Mouse (Mus musculus) lung, postnatal 14 days (tissue): ENCODE measurements around the gene Srp14.

ENCODE experiments used
- DNase-seq: peaks from one replicate; pipeline ENCODE4 v3.0.0; 2021

Gene Srp14

GRCm38 (mm10) chr2:118479550-118479909 is at the start of gene Srp14:
Srp14 (minus strand) TSS chr2:118479711.
- DNase-seq = peak; percentile 95

- no peak for DNase-seq
These were observed 47.0 kb upstream of the Srp14 start for GRCm38 (mm10) chr2:118526545-118526944.

DNA sequence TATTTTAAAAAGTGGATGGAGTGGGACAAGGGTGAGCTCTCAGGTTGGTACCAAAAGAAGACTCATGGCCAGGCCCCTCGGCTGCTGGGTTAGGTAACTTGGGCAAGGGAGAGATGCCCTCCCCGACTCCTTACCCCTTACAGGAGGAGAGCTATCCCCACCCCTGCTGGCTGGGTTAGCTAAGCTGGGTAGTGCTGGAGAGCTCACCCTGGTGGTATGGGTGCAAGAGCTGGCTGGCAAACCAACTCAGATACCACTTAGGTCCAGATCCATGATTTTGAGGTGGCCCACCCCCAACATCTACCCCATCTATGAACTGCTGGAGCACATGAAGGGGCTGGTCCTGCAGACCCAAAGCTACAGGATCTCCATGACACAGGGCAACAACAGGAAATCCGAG is 45.3 kb upstream of the Srp14 start:
- DNase-seq = no peak

DNA sequence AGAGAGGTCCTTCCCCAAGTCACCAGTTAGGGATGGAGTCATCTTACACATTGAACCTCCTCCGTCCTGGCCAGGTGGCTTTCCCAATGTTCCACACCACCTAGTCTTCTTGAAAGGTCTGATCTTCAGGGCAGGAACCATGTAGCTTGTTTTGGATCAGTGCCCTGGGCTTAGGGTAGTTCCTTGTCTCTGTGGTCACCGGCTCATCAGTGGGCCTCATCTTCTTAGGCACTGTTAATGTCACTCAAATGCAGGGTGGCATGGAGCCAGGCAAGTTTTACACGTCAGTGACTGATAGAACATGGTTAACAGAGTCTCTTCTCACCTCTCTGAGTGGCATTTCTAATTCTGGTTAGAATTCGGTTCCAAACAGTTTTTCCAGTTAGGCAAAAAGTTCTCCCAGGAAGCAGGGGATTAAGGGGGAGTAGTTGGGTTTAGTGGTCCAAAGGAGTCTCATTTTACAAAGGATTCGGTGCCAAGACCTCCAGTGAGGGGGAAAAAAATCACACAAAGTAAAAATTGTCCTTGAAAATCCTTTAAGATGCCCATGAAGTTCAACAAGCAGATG is 43.7 kb upstream of the Srp14 start:
- DNase-seq = no peak

DNA sequence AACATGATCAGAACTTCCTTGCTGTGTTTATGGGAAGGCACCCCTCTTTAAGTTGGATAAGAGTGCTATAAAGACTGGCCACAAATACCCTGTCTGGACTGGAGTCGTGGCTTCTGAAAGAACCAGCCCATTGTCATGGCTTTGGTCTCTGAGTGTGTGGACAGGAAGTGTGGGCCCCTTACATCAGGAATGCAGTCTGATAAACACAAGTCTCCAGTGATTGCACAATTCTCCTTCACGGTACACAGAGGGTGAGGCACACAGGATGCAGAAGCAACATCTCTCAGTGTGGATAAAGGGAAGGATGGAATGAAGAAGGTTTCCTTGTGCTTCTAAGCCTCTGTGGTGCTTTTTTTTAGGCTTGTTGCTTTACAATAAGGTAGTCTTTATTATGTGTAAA is 42.8 kb upstream of the Srp14 start:
- no peak for DNase-seq

DNA sequence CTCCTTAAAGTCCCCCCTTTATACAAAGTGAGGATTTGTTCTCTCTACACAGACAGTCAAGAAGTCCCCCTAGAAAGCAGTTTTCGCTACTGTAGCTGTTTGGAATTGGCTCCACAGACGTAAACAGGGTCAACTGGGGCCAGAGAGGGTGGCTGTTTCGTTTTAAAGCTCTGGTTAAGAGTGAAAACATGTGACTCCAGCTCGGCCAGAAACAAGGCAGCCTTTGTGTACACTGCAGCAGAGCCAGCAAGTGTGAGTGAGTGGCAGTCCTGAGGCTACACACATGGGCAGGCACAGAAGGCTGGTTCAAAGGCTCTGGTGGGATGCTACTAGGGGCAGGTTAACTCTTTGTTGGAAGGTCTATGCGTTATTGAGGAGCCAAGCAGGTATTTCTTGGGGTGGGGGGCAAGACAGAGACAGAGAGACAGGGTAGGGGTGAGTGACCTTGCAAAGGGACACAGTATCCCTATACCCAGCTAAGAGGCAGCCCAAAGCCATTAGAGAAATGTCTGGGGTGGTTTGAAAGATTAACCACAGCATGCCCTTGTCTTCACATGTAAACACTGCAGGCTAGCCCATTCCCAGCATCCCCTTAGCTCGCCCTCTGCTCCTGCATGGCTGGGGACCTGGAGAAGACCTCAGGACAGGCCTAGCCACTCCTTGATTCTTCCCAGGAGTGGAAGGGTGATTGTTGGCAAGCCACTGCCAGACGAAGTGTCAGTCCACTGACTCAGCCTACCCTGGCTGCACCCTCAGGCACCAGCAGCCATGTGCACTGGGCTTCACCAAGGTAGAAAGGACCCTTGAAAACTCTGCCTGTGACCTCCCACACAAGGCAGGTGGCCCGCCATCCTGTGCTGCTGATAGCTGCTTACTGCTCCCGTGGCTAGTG is 40.8 kb upstream of the Srp14 start:
- DNase-seq = peak; percentile 66

DNA sequence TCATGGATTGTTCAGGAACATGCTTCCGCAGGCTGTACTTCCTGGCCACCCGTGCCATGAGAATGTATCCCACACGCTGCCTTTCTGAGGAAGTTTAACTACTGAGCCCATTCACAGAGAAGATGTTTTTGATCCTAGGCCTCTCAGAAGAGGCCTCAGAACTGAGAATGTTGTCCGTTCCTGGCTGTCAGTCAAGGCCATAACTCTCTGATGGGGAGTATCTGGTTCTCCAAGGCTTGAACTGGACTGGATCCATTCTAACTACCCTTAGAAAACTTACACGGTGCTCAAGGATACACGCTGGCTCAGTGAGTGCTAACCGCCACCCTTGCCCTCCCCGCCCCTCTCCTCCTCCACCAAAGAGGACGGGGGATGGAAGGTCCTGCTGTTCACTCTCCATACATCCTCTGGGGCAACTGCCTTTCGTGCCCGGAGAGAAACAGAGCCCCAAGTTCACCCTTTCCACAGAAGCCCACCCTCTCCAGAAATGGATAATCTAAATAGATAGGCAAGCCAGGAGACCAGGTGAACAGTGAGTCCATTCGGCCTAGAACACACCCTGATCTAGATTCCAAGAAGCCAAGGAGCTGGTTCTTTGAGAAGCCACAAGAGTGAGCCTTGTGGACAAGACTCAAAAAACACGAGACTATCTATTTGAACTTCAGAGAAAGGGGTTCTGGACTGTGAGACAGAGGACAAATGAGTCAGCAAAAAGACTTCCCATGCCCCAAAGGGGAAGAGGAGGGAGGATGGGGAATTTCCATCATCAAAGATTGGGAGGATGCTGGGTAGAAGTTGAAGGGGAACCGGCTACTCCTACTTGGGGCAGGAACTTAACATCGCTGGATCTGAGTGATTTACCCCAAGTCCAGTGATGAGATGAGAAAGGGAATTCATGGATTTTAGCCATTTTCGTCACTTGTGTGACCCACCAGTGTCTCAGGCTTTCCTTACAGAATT is 33.2 kb upstream of the Srp14 start:
- no peak for DNase-seq

DNA sequence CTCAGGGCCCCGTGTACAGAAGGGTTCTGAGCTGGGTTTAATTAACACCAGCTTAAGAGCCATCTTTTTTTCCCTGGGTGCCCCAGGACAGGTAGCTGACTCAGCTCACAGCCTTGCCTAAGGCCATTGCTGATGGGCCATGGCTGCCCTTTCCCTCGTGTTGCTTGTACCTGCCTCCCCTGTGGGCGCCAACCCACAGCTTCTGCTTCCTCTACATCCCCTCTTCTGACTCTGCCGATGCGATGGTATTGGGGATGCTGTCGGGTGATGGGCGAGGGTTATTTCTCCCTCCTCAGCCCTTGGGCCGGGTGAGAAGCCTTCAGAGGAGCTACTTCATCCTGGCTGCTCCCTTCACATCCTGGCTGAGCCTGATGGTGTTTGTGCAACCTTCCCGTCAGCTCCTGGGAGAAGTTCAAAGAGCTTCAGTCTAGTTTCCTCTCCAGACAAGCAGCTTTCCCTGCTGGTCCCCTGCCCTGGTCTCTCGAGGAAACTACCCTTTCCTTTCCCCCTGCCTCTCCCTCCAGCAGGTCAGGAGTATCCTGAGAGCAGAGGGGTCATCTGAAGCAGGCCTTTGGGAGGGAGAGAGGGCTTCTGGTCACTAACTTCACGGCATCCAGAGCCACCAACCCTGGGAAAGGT is 32.4 kb upstream of the Srp14 start:
- DNase-seq = no peak

- DNase-seq = peak; percentile 93
These were observed 31.2 kb upstream of the Srp14 start for GRCm38 (mm10) chr2:118510447-118511310.

GRCm38 (mm10) chr2:118509688-118510446 is 30.4 kb upstream of the Srp14 start:
- no peak for DNase-seq

GRCm38 (mm10) chr2:118507126-118507525 is 27.6 kb upstream of the Srp14 start:
- no peak for DNase-seq

GRCm38 (mm10) chr2:118500191-118500590 is 20.7 kb upstream of the Srp14 start:
- no peak for DNase-seq

DNA sequence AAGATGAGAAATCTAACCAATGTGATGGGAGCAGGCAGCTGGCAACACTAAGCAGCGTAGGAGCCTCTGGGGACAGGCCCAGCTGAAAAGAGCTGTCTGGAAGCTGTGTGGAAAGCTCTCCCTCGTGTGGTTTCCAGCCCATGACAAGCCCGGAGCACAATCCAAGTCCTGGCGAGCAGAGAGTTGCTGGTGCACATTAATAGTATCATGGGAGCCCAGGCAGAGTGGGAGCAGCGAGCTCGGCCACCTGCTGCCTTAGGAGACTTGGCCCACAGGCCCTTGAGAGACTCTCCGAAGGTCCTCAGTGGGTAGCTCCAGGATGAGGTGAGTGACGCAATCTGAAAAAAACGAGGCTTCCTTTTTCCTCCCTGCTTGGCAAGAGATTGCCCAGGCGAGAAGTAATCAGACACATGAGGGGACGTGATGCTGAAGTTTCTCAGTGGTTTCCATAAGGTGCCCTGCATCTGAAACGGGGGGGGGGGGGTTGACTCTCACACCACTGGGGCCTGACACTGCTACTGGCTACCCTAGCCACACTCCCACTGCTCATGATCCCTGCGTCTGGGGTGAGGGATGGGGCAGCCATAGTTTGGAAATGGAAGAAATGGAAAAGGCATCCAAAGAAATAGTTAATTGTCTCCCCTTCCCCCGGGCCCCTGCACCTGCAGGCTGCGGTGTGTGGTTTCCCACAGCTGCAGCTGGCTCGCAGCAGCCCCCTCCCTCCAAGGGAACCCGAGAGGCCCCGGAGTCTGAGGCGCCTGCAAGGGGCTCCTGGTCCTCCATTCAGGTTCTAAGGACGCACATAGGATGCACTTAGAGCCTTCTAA is 19.8 kb upstream of the Srp14 start:
- no peak for DNase-seq

- DNase-seq = no peak
These were observed 19.0 kb upstream of the Srp14 start for GRCm38 (mm10) chr2:118498476-118498875.

DNA sequence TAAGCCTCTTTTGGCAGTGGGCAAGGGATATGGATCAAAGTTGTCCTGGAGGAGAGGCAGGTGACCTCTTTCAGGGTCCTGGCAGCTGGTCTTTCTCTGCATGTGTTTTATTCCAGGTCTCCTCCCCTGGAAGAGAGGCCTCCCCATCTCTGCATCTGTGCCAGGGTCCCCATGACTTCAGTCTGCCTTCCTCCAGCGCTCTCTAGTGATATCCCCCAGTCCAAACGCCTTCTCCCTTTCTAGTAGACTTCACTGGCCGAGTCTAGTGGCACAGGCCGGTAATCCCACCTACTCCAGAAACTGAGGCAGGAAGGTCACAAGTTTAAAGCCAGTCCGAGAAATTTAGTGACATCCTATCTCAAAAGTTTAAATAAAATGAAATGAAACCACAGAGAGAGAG is 18.4 kb upstream of the Srp14 start:
- no peak for DNase-seq

- DNase-seq = no peak
These were observed 15.5 kb upstream of the Srp14 start for GRCm38 (mm10) chr2:118495024-118495423.

DNA sequence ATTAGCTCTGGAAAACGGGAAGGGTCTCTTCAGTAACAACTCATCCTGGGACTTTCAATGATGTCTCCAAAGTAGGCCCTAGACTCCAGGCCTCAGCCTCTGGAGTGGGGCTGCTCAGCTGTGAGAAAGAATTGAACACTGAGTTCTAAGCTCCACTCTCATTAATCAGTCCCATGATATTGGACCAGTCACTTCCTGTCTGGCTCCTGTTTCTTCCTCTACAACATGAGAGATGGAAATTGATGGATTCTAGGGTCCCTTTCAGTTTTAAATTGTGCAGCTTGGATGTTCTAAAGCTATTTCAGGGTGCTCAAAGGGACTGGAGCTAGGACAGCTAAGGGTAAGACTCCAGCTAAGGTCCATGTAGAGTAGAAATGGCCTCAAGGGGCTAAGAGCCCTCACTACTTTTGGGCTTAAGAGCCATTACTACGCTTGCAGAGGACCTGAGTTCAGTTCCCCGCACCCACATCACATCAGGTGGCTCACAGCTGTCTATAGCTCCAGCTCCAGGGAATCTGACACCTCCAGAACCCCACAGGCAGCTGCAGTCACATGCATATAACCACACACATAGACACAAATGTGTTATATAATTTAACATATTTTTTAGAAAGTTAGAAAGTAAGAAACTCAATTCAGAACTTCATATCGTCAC is 12.4 kb upstream of the Srp14 start:
- DNase-seq = no peak

DNA sequence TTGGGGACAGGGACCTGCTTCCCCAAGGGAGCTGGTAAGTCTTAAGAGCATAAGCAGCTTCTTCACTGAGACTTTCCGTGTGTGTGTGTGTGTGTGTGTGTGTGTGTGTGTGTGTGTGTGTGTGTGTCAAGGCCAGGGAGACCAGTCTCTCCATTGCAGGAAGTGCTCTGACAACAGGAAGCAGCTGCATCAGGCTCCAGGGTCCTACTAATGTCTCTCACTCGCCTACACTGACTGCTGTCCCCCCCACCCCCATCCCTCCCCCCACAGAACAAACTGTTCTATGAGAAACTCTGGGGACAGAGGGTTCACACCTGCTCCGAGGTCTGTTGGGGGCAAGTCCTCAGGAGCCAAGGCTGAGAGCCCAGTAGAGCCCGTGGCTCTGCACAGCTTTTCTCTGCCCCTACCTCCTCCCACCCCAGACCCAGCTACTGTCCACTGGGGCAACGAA is 11.8 kb upstream of the Srp14 start:
- DNase-seq = peak; percentile 56
